Comparison of ENCODE assay signal across 8 mouse cellular contexts in genomic region chr3:95228148-95228893, GRCm38 (mm10). TPM values are rescaled to one million over a fixed set of nuclear protein-coding genes. Genes with fewer than 3 reads are reported as not detected.
A peak's percentile ranks its signal among the peaks of the same experiment; 100 is the strongest.
DNase-seq lines count a peak whose midpoint lies in the region; ATAC-seq and TF ChIP-seq lines count a peak whose summit lies in the region.

Gene Cdc42se1, plus strand, starts transcription at chr3:95228732.

- ATAC-seq in intestine, postnatal 0 days: peak; percentile 74

- intact Hi-C loops in left cerebral cortex, postnatal 36 days (cut with DNase I): loop anchor here (2.0 kb wide), 1 partner anchor 54 kb away; the partner anchor contains the start of gene Prune1

- H3K27me3 ChIP-seq in intestine, postnatal 0 days (replicated peaks; ENCODE audit: control insufficient read depth, insufficient read depth, low read length): no peaks in the 10 kb centered on the region
- no peaks in the 10 kb centered on the region for H3K27me3 ChIP-seq in midbrain, embryonic 10.5 days (ENCODE audit: low read depth, poor library complexity, severe bottlenecking)

- H3K27ac ChIP-seq in intestine, postnatal 0 days (ENCODE audit: low read depth, low read length): peak within 1 kb of the TSS; percentile 94
- peak within 1 kb of the TSS; percentile 98 for H3K27ac ChIP-seq in midbrain, embryonic 10.5 days (replicated peaks)

- H3K9ac ChIP-seq in intestine, postnatal 0 days (ENCODE audit: low read depth, low read length): peak within 1 kb of the TSS; percentile 89

- peaks cover 9% of the 10 kb centered on the region for H3K4me1 ChIP-seq in intestine, postnatal 0 days (replicated peaks; ENCODE audit: control insufficient read depth, insufficient read depth, low read length)
- H3K4me1 ChIP-seq in midbrain, embryonic 10.5 days: peaks cover 65% of the 10 kb centered on the region

- H3K9me3 ChIP-seq in intestine, postnatal 0 days (ENCODE audit: control insufficient read depth): no peaks in the 10 kb centered on the region
- H3K9me3 ChIP-seq in midbrain, embryonic 10.5 days (replicated peaks): no peaks in the 10 kb centered on the region

- H3K36me3 ChIP-seq in intestine, postnatal 0 days (ENCODE audit: control insufficient read depth, insufficient read depth): peaks cover 16% of the 10 kb centered on the region
- H3K36me3 ChIP-seq in midbrain, embryonic 10.5 days: peaks cover 52% of the 10 kb centered on the region

- no peak; the same call in 1 of the 2 replicates for TF ChIP-seq CTCF in intestine, postnatal 0 days (IDR thresholded peaks at IDR 0.05; ENCODE audit: low read depth)

- peak within 1 kb of the TSS; percentile 78 for H3K4me3 ChIP-seq in intestine, postnatal 0 days (ENCODE audit: low read depth, low read length)
- H3K4me3 ChIP-seq in midbrain, embryonic 10.5 days: peak within 1 kb of the TSS; percentile 97

- peak; percentile 93 for DNase-seq in adrenal gland, postnatal 10 days
- peak; percentile 90 for DNase-seq in embryo, embryonic 9.5 days (ENCODE audit: extremely low spot score)
- DNase-seq in gonadal fat pad, adult 2 months (ENCODE audit: low read depth): no peak
- DNase-seq in left cerebral cortex, postnatal 36 days (ENCODE audit: low spot score in 2 of 2): peak; percentile 88 to 90
- peak; percentile 90 for DNase-seq in midbrain, embryonic 10.5 days (ENCODE audit: low spot score)
- DNase-seq in right cerebral cortex, postnatal 4 days: peak; percentile 91
- peak; percentile 89 for DNase-seq in yolk sac, embryonic 10.5 days (ENCODE audit: low spot score)

- under 1% methylated on average over 64 of the region's 64 CpGs for WGBS in intestine, postnatal 0 days
- WGBS in midbrain, embryonic 10.5 days: under 1% methylated on average over 64 of the region's 64 CpGs

- H3K4me2 ChIP-seq in intestine, postnatal 0 days (replicated peaks; ENCODE audit: low read depth): peak within 1 kb of the TSS; percentile 93

RNA-seq across cellular contexts. Expression of gene Cdc42se1, which starts in this region (rescaled TPM):
- total RNA-seq in adrenal gland, postnatal 10 days (2021): 10 to 100 TPM; 62.4 to 69.7 TPM
- polyA plus RNA-seq in gonadal fat pad, adult 2 months (2012; rRNA removed): 59.7 and 60.1 TPM in 2 replicates
- polyA plus RNA-seq in intestine, postnatal 0 days (2015; fragmentation: Nextera tagmentation; extraction: Ambion mirVana): 59.4 and 64.9 TPM in 2 replicates
- 10 to 100 TPM; 64.4 to 68.0 TPM for total RNA-seq in left cerebral cortex, postnatal 36 days (2021)
- polyA plus RNA-seq in midbrain, embryonic 10.5 days (2016; fragmentation: Nextera tagmentation; extraction: Ambion mirVana): 92.5 and 92.7 TPM in 2 replicates
